Mouse (Mus musculus) spleen, adult 18-20 months (tissue): ENCODE results near the gene Susd6.
"Not testable (repeated sequence)": the region's sequence is repeated elsewhere in the genome, so short reads cannot be mapped to it uniquely, and the experiment has no call there.

Source experiments
- DNase-seq, 2 experiments: peaks; one replicate each; pipeline ENCODE4 v3.0.0; 2022; ENCODE audit warnings: mixed read lengths in 2 of 2

The Susd6 gene

GRCm38 (mm10) chr12:80813872-80814271 lies 23.6 kb downstream of the Susd6 start:
- no peak for DNase-seq

- DNase-seq, result no peak
These were observed 24.2 kb downstream of the Susd6 start for GRCm38 (mm10) chr12:80814529-80814928.

DNA sequence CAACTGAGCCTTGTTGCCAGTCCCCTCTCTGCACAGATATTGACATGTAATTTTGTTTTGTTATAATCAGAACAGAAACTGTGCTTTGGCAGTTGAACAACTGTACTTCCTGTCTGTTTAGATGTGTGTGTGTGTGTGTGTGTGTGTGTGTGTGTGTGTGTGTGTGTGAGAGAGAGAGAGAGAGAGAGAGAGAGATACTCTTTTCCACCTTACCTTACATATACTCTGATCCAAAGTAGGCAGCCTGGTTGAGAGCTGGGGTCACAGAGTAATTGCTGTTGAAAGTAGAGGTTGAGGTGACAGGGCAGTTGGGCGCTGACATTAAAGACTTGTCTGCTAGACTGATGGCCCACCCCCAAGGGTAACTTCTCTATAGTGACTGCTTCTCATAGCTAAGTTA lies 25.0 kb downstream of the Susd6 start:
- DNase-seq, result no peak

- DNase-seq, result no peak
These were observed 25.6 kb downstream of the Susd6 start for GRCm38 (mm10) chr12:80815893-80816292.

GRCm38 (mm10) chr12:80816380-80817086 lies 26.2 kb downstream of the Susd6 start:
- DNase-seq, result no peak

DNA sequence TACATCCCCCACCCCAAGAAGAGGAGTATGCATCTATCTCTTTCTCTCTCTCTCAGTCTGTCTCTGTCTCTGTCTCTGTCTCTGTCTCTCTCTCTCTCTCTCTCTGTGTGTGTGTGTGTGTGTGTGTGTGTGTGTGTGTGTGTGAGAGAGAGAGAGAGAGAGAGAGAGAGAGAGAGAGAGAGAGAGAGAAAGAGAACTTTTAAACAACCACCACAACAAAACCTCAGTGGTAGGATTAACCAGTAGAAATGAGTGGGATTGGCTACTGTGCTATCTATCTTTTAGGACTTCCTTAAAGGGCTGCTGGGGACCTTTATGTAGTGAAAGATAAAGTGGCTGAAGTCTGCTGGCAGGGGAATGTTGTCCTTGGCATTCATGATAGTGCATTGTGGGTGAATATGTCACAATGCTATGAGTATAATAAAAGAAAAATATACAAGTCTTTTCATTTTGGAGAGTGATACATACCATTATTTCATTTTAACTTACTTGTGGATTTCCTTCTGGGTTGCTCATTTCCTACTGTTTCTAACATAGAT lies 27.5 kb downstream of the Susd6 start:
- DNase-seq, result no peak

GRCm38 (mm10) chr12:80819020-80819419 lies 28.7 kb downstream of the Susd6 start:
- DNase-seq, result not testable (repeated sequence)

DNA sequence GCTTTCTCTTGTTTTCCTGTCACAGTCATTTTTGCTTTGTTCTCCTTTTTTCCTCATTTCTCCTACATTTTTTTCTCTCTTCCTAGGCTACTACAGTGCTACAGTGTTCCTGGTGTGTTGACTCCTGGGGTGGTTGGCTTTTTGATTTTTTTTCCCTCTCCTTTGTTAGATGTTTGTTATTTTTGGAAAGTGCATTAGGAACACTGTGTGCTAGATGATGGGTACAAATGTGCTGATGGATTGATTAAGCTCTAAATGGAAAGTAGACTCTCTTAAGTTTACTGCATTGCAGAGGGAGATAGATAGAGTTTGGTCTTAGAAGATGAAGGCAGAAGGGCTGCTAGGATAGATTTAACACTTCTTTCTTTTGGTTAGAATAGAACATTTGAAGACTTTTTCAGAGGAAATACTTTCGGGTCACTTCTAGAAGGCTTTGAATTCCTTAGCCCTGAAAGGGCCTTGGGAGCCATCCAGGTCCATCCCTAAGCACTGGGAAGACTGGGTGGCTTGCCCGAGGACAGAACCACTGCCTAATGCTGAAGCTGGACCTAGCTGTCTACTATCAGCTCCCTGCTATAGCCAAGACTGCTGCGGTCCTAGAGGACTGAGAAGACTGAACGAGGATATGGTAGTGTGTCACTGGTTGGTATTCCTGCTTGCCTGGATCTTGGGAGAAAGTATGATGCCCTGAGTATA lies 31.1 kb downstream of the Susd6 start:
- no peak for DNase-seq

GRCm38 (mm10) chr12:80822533-80822932 lies 32.2 kb downstream of the Susd6 start:
- DNase-seq, result no peak

GRCm38 (mm10) chr12:80824202-80824601 lies 33.9 kb downstream of the Susd6 start:
- no peak for DNase-seq

- DNase-seq, result no peak
These were observed 36.1 kb downstream of the Susd6 start for GRCm38 (mm10) chr12:80826423-80826822.

- DNase-seq, result no peak
These were observed 37.2 kb downstream of the Susd6 start for GRCm38 (mm10) chr12:80827464-80828015.

- no peak for DNase-seq
These were observed 37.7 kb downstream of the Susd6 start for GRCm38 (mm10) chr12:80828020-80828419.

- no peak for DNase-seq
These were observed 38.6 kb downstream of the Susd6 start for GRCm38 (mm10) chr12:80828951-80829350.

DNA sequence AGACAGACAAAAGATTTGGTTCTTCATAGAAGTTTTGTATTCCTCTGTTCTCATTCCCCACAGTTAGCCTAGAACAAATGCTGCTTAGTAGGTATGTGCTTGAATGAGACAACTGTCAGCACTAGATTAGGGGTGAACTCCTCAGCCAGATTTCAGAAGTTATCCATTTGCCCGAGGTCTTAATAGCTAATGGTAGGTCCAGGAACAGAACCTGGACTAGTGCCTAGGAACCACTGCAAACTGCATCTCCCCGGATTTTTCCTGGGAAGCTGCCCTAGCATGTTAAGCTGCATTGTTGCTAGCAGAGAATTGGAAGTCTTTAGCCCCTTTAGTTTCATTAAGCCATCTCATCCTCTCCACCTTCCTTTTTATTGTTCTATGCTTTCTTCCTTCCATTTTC lies 39.9 kb downstream of the Susd6 start:
- no peak for DNase-seq

DNA sequence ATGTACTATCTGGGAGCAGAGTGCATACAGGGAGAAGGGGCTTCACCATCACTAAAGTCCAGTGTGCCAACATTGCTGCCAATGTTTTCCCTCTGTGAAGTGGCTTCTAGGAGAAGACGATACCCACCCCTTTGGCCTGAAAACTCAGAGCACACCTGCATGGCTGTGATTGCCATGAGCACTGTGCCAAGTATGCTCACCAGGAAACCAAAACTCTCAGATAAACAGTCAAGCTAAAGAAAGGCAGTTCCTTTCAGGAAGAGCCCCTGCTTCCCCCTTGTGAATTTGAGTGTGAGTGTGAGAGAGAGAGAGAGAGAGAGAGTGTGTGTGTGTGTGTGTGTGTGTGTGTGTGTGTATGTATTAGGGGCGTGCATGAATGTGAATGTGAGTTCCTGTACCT lies 40.5 kb downstream of the Susd6 start:
- DNase-seq, result no peak

DNA sequence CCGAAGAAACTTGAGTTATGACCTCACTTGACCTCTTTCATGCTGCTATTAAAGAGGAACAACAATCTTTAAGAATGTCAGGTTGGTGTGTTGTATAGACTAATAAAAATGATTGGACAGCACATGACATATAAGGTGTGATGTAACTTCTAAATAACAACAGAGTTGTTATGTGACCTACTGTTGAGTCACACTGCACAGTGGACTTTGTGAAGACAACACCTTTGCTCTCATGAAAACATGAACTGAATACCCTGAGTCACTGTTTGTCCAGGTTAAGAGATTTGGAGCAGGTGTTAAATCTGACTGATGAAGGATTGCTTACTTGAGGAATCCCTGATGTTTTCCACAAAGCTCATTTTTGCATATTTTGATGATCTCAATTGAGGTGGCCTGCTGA lies 42.0 kb downstream of the Susd6 start:
- no peak for DNase-seq

GRCm38 (mm10) chr12:80833541-80833940 lies 43.2 kb downstream of the Susd6 start:
- no peak for DNase-seq

- DNase-seq, result no peak
These were observed 44.0 kb downstream of the Susd6 start for GRCm38 (mm10) chr12:80834156-80834900.

- DNase-seq, result no peak
These were observed 44.7 kb downstream of the Susd6 start for GRCm38 (mm10) chr12:80834901-80835570.

- no peak for DNase-seq
These were observed 47.3 kb downstream of the Susd6 start for GRCm38 (mm10) chr12:80837614-80838013.

GRCm38 (mm10) chr12:80838271-80838670 lies 48.0 kb downstream of the Susd6 start:
- DNase-seq, result no peak

GRCm38 (mm10) chr12:80838787-80839186 lies 48.5 kb downstream of the Susd6 start:
- DNase-seq, result no peak
